Mouse (Mus musculus) hindbrain, embryonic 12.5 days (tissue): ENCODE results near the gene Rcl1. TPM values are rescaled to one million over a fixed set of nuclear protein-coding genes. Genes with fewer than 3 reads are reported as not detected.

Experiments
- ATAC-seq: fragments of 200-750 bp; cut with Nextera tagmentation; 2 replicates; pipeline ENCODE4 v1.8.0; 2017; ENCODE audit warnings: moderate TSS enrichment; ENCODE audit not compliant: low FRiP score
- H3K27ac ChIP-seq: fragments of 300-500 bp; sonication (generic); 2 replicates; pipeline ENCODE4 v1.5.1; 2016; ENCODE audit warnings: mild to moderate bottlenecking
- H3K27me3 ChIP-seq: fragments of 300-500 bp; sonication (generic); 2 replicates; pipeline ENCODE4 v1.6.1; 2016; ENCODE audit warnings: mild to moderate bottlenecking
- H3K36me3 ChIP-seq: fragments of 300-500 bp; sonication (generic); 2 replicates; pipeline ENCODE4 v1.6.1; 2016; ENCODE audit warnings: mild to moderate bottlenecking
- H3K4me1 ChIP-seq: fragments of 300-500 bp; sonication (generic); 2 replicates; pipeline ENCODE4 v1.6.1; 2016
- H3K4me2 ChIP-seq: fragments of 300-500 bp; sonication (generic); replicated peaks from 2 replicates; pipeline ENCODE4 v1.6.1; 2016; ENCODE audit warnings: mild to moderate bottlenecking
- H3K4me3 ChIP-seq: fragments of 300-500 bp; sonication (generic); 2 replicates; pipeline ENCODE4 v1.5.1; 2016; ENCODE audit warnings: mild to moderate bottlenecking
- H3K9ac ChIP-seq: fragments of 300-500 bp; sonication (generic); 2 replicates; pipeline ENCODE4 v1.6.1; 2016; ENCODE audit warnings: mild to moderate bottlenecking, moderate library complexity
- H3K9me3 ChIP-seq: fragments of 300-500 bp; sonication (generic); replicated peaks from 2 replicates; pipeline ENCODE4 v1.6.1; 2016; ENCODE audit warnings: mild to moderate bottlenecking
- WGBS: fragments of 180-500 bp; shearing (Covaris S2); methylation state at CpG from one replicate; pipeline ENCODE4 v1.1.7; 2016; 5-methylcytosine and 5-hydroxymethylcytosine counted together
- microRNA counts: library from miRNA; unstranded; fragments of <30 nt; microRNA quantifications from one replicate; lab custom pipeline; 2017
- microRNA-seq: library from miRNA; unstranded; fragments of <30 nt; microRNA quantifications from one replicate; pipeline ENCODE4, GENCODE M21; 2017
- polyA plus RNA-seq: library from polyadenylated mRNA; unstranded; fragments of >200 nt; fragmentation: Nextera tagmentation; extraction: Ambion mirVana; gene quantifications from 2 replicates; pipeline ENCODE4 v1.2.1, GENCODE M21; 2016

Gene Rcl1
- polyA plus RNA-seq, 1 experiment from 2014 or later = 33.0 TPM

DNA sequence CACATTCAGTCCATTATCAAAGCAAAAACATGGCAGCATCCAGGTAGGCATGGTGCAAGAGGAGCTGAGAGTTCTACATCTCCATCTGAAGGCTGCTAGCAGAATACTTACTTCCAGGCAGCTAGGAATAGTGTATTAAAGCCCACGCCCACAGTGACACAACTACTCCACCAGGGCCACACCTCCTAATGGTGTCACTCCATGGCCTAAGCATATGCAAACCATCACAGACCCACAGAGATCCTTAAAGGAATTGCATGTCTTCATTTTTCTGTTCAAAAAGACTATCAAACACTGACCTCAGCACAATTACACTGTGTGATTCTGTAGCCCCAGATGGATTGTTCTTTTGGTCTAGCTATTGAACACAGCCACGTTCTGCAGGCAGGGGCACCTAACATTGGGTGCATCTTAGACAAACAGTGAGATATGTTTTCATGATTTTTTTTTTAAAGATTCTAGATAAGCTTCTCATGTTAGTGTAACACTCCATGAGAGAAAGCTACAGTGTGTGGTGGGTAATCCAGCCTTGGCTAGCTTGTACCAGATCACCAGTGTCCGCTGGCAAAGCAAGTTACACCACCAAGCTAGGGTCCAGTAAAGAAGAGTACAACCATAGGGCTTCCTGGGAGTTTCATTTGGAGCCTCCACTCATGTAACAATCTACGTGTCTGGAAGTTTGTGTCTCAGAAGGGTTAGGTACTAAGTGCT is 62.8 kb downstream of the Rcl1 start:
- H3K4me1 ChIP-seq = no peaks in the 10 kb centered on the region
- H3K9me3 ChIP-seq = no peaks in the 10 kb centered on the region
- H3K27ac ChIP-seq = no peak overlapping the region
- no peaks in the 10 kb centered on the region for H3K36me3 ChIP-seq
- 92% methylated on average over 4 of the region's 4 CpGs for WGBS
- no peak overlapping the region for H3K4me3 ChIP-seq
- H3K9ac ChIP-seq = no peak overlapping the region
- H3K4me2 ChIP-seq = no peak overlapping the region
- ATAC-seq = no peak
- H3K27me3 ChIP-seq = no peaks in the 10 kb centered on the region

DNA sequence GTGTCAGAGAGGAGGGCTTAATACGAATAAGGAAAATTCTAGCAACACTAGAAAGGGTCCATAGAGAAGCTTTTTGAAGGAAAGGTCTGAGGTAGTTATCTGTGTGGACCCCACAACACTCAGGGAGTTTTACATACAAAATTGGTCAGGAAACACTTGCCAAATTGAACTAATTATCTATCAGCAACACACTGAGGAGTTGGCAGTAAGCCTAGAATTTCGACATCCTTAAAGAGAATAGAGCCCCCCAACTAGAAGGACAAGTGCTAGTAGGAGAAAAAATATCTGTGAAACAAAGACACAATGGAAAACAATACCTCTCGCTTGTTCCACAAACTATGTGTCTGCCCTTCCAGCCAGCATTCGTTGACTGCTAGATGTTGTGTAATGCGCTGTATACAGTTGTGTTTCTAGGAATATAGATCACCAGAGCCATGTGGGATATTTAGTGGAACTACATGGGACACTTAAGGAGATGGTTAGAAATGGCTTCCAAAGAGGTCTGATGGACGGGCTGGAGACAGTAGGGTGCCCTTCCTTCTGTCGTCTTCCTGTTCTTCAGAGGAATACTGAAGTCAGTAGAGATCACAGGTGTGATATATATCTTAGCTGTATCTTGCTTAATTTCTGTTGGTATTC is 63.5 kb downstream of the Rcl1 start:
- H3K4me3 ChIP-seq = no peak overlapping the region
- H3K27me3 ChIP-seq = no peaks in the 10 kb centered on the region
- no peaks in the 10 kb centered on the region for H3K4me1 ChIP-seq
- H3K27ac ChIP-seq = no peak overlapping the region
- no peak for ATAC-seq
- H3K9me3 ChIP-seq = no peaks in the 10 kb centered on the region
- WGBS = 89% methylated on average over 7 of the region's 7 CpGs
- H3K4me2 ChIP-seq = no peak overlapping the region
- no peak overlapping the region for H3K9ac ChIP-seq
- H3K36me3 ChIP-seq = no peaks in the 10 kb centered on the region

DNA sequence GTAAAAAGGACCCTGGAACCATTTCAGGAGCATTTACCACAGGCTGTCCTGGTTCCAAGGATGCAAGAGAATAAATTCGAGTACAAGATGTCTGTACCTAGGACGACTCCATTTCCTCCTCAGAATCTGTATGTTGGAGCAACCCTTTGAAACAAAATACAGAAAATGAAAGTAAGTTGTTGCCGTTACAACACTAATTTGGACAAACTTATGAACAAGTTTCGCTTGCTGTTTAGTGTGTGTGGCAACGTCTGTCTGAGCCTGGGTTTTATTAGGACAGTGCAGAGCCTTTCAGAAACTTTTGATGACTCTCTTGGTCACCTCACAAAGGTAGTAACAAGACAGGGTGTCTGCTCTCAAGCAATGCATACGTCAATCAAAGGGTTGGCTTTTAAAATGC is 66.8 kb downstream of the Rcl1 start:
- WGBS = 86% methylated on average over 6 of the region's 6 CpGs
- Histone ChIP-seq H3K27ac (no peak overlapping the region), H3K36me3 (no peaks in the 10 kb centered on the region), H3K4me1 (no peaks in the 10 kb centered on the region), H3K9ac (no peak overlapping the region), H3K4me2 (no peak overlapping the region), H3K9me3 (no peaks in the 10 kb centered on the region), H3K4me3 (no peak overlapping the region), H3K27me3 (no peaks in the 10 kb centered on the region)
- ATAC-seq = no peak

DNA sequence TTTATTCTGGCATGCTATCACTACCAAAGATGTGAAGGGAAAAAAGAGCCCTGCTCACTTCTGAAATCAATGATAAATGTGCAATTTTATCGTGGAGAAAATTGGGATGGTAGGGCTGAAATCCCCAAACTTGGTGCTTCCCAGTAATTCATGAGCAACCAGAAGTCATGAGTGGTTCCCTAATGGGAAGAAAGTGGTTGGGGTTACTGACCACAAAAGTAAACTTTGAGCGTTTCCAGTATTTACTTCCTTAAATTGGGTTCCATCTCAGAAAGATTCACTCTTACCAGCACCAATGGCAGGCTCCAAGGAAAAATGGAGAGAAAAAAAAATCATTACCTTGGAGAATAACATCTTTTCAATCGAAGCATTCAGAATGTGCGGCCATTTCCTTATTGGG is 79.2 kb downstream of the Rcl1 start:
- no peaks in the 10 kb centered on the region for H3K27me3 ChIP-seq
- H3K4me1 ChIP-seq = no peaks in the 10 kb centered on the region
- H3K27ac ChIP-seq = no peak overlapping the region
- no peaks in the 10 kb centered on the region for H3K9me3 ChIP-seq
- H3K4me3 ChIP-seq = no peak overlapping the region
- no peak overlapping the region for H3K9ac ChIP-seq
- no peak overlapping the region for H3K4me2 ChIP-seq
- no peak for ATAC-seq
- no peaks in the 10 kb centered on the region for H3K36me3 ChIP-seq
- WGBS = 90% methylated on average over 4 of the region's 4 CpGs

DNA sequence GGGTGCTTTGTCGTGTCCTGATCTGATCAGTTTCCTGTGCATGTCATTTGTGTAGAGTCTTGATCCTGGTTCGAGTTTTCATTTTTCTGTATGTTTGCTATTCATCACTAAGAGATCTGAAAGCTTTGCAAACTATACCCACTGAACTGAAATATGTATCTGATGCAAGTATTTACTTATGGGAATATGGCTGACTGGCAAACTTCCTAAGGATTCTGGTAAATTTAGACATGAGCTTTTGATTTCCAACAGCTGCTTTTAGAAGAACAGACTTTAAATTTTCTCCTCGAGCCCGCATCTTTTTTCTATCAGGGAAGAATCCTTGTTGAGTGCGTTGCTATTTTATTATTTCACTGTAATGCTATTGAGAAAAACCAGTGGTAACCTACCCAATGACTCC is 81.0 kb downstream of the Rcl1 start:
- WGBS = 88% methylated on average over 5 of the region's 5 CpGs
- ATAC-seq = no peak
- Histone ChIP-seq H3K36me3 (no peaks in the 10 kb centered on the region), H3K4me3 (no peak overlapping the region), H3K27ac (no peak overlapping the region), H3K9ac (no peak overlapping the region), H3K27me3 (no peaks in the 10 kb centered on the region), H3K9me3 (no peaks in the 10 kb centered on the region), H3K4me1 (no peaks in the 10 kb centered on the region), H3K4me2 (no peak overlapping the region)

DNA sequence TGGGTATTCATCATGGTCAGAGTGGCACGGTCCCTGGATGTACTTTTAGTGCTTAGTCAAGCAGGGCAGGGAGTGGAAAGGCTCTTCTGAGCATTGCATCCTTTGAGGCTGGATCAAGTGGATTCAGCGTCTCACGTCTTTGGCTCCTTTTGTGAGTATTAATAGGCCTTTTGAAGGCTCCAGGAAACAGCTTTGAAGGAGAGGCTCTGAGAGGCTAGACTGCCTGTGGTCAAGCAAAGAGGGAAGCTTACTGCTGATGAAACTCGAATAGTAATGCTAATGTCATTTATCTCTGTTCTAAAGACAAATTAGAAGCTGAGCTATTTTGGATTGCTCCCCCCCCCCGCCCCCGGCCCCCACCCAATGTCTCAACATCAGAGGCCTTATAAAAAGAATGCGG is 83.9 kb downstream of the Rcl1 start:
- H3K36me3 ChIP-seq = no peaks in the 10 kb centered on the region
- no peak overlapping the region for H3K27ac ChIP-seq

DNA sequence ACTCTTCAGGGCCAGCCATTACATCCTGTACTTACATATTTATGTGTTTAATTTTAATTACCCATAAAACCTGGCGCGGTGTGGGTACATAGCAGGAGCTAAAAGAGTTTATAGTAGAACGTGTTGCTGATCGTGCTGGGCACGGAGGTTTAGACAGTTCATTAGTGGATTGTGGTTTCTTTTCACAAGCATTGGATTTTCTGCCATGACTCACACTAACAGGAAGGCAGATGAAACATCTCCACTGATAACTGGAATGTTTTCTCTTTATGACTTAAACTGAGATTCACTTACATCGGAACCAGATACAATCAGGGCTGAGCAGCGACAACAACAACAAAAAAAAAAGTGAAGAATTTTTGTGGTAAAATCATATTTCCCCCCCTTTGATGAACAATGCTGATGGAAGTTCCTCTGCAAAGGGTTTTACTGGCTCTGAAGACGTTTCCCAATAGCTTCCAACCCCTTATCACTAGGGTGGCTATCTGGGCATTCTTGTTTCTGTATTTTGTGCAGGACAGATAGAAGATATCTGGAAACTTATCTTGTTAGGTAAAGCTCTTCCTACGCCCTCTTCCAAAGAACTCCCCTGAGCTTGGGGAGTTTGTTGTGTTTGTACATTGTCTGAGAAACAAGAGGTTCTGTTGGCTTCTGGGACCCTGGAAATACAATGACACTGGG is 84.5 kb downstream of the Rcl1 start:
- H3K27me3 ChIP-seq = no peaks in the 10 kb centered on the region
- no peak for ATAC-seq
- no peaks in the 10 kb centered on the region for H3K36me3 ChIP-seq
- no peak overlapping the region for H3K27ac ChIP-seq
- no peak overlapping the region for H3K4me3 ChIP-seq
- H3K9ac ChIP-seq = no peak overlapping the region
- H3K4me1 ChIP-seq = no peaks in the 10 kb centered on the region
- 85% methylated on average over 9 of the region's 9 CpGs for WGBS
- no peaks in the 10 kb centered on the region for H3K9me3 ChIP-seq
- H3K4me2 ChIP-seq = no peak overlapping the region

More for the DNA sequence above, 83.9 kb downstream of the Rcl1 start:
- Histone ChIP-seq H3K9me3 (no peaks in the 10 kb centered on the region), H3K4me1 (no peaks in the 10 kb centered on the region), H3K9ac (no peak overlapping the region), H3K27me3 (no peaks in the 10 kb centered on the region), H3K4me3 (no peak overlapping the region), H3K4me2 (no peak overlapping the region)
- no peak for ATAC-seq
- 38% methylated on average over 7 of the region's 7 CpGs for WGBS

DNA sequence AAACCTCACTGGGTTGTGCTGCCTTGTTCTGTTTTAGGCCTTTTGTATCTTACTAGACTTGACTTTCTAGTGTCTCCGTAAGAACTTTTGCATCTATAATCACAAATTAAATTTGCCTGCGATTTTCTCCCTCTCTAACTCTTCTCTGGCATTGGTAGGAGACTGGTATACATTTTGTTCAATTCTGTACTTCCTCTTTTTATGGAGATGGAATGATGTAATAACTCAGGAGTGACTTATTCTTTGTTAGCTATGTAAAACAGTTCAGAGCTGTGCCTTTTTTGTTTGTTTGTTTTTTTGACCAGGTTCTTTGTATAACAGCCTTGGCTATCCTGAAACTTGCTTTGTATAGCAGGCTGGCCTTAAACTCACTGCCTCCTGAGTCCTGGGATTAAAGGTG is 87.7 kb downstream of the Rcl1 start:
- 93% methylated on average over 2 of the region's 2 CpGs for WGBS
- ATAC-seq = no peak
- Histone ChIP-seq H3K27ac (no peak overlapping the region), H3K4me2 (no peak overlapping the region), H3K4me3 (no peak overlapping the region), H3K9ac (no peak overlapping the region), H3K9me3 (no peaks in the 10 kb centered on the region), H3K4me1 (no peaks in the 10 kb centered on the region), H3K36me3 (no peaks in the 10 kb centered on the region), H3K27me3 (no peaks in the 10 kb centered on the region)

MicroRNAs within 50 kb of the gene (microRNA counts, 519-probe panel; counts per million panel counts)
- 2,893 counts per million, percentile 68 among the panel's probes with 10 or more counts for microRNA mmu-miR-101b (lab: Ali Mortazavi, UCI)

Small RNA genes lying within 50 kb of the gene (microRNA-seq; reads per million reads assigned to microRNA genes)
- 1,645 reads per million, percentile 79 among the genes with 10 or more reads in this experiment for gene Mir101b

Other genes with a start within 250 kb of the Rcl1 start
- gene Plpp6, start 137.4 kb upstream of the Rcl1 start, polyA plus RNA-seq = 9.9 and 10.6 TPM in 2 replicates
- gene 4430402I18Rik, start 133.6 kb upstream of the Rcl1 start, polyA plus RNA-seq = 0.81 and 1.1 TPM in 2 replicates
- gene Cdc37l1, start 111.0 kb upstream of the Rcl1 start, polyA plus RNA-seq = 58.1 and 58.5 TPM in 2 replicates
- 69.3 and 75.5 TPM in 2 replicates for gene Ak3, start 53.4 kb upstream of the Rcl1 start, polyA plus RNA-seq
- 17.4 and 17.5 TPM in 2 replicates for gene Jak2, start 150.5 kb downstream of the Rcl1 start, polyA plus RNA-seq
- 5.3 and 6.8 TPM in 2 replicates for gene Insl6, start 224.0 kb downstream of the Rcl1 start, polyA plus RNA-seq
- gene Rln1, start 233.3 kb downstream of the Rcl1 start, polyA plus RNA-seq = 1.1 and 1.3 TPM in 2 replicates